Mouse (Mus musculus) CH12.LX (cell line): ENCODE data around the gene Sprr4. TPM values are rescaled to one million over a fixed set of nuclear protein-coding genes. Genes with fewer than 3 reads are reported as not detected.

ENCODE experiments used
- DNase-seq: peaks from one replicate; pipeline ENCODE4 v3.0.0-alpha.2; 2013; ENCODE audit errors: extremely low read depth
- H3K27ac ChIP-seq: 2 replicates; pipeline ENCODE4 v1.5.1; 2012; ENCODE audit warnings: low read depth, mild to moderate bottlenecking, control low read depth, moderate library complexity; ENCODE audit not compliant: insufficient read depth
- H3K27me3 ChIP-seq: replicated peaks from 2 replicates; pipeline ENCODE3; 2012; ENCODE audit warnings: inconsistent platforms
- H3K36me3 ChIP-seq, 2 experiments: replicated peaks in 1 of 2; 2 replicates each; pipeline versions ENCODE3 to v1.6.1; 2012; ENCODE audit warnings: inconsistent platforms in 1 of 2, low read length in 1 of 2, mild to moderate bottlenecking in 1 of 2, mixed read lengths in 1 of 2, moderate library complexity in 1 of 2; ENCODE audit not compliant: control insufficient read depth in 1 of 2, insufficient read depth in 1 of 2
- H3K4me1 ChIP-seq, 2 experiments: 2 replicates each; pipeline ENCODE4 v1.6.1; 2012; ENCODE audit warnings: inconsistent platforms in 1 of 2, moderate library complexity in 1 of 2; ENCODE audit not compliant: insufficient read depth in 2 of 2, control insufficient read depth in 1 of 2
- H3K4me2 ChIP-seq: 2 replicates; pipeline ENCODE4 v1.6.1; 2012; ENCODE audit warnings: low read depth, mild to moderate bottlenecking, control low read depth; ENCODE audit not compliant: poor library complexity, insufficient read depth, severe bottlenecking
- H3K4me3 ChIP-seq, 3 experiments: fragments of 150-350 bp in 1 of 3; sonication (generic) in 1 of 3; replicated peaks in 1 of 3; 2 replicates each; pipeline versions ENCODE3 to v1.5.1; 2011 to 2012; ENCODE audit warnings: low read depth in 2 of 3, low read length in 2 of 3, mild to moderate bottlenecking in 2 of 3, moderate library complexity in 2 of 3, control low read depth in 1 of 3, improper control_type of control experiment in 1 of 3, inconsistent platforms in 1 of 3, mixed read lengths in 1 of 3; ENCODE audit not compliant: poor library complexity in 1 of 3
- H3K79me2 ChIP-seq: replicated peaks from 2 replicates; pipeline ENCODE4 v1.6.1; 2012; ENCODE audit warnings: mild to moderate bottlenecking, moderate library complexity; ENCODE audit not compliant: control insufficient read depth, poor library complexity, insufficient read depth, severe bottlenecking; ENCODE audit errors: extremely low read depth
- H3K9ac ChIP-seq: 2 replicates; pipeline ENCODE4 v1.6.1; 2012; ENCODE audit warnings: low read depth, mild to moderate bottlenecking, control low read depth, moderate library complexity; ENCODE audit not compliant: insufficient read depth
- H3K9me3 ChIP-seq: replicated peaks from 2 replicates; pipeline ENCODE3; 2012; ENCODE audit warnings: low read length, inconsistent platforms, mixed read lengths
- CHD2 ChIP-seq: IDR thresholded peaks from 2 replicates; pipeline ENCODE4 v1.6.1; 2011; ENCODE audit warnings: low read length, improper control_type of control experiment
- CTCF ChIP-seq, 2 experiments: IDR thresholded peaks in 1 of 2; conservative IDR thresholded peaks in 1 of 2; 2 replicates each; pipeline ENCODE4 v1.5.1; 2011 to 2012; ENCODE audit warnings: low read depth in 2 of 2, low read length in 2 of 2, improper control_type of control experiment in 1 of 2, inconsistent platforms in 1 of 2, mild to moderate bottlenecking in 1 of 2, moderate library complexity in 1 of 2
- E2F4 ChIP-seq: IDR thresholded peaks from 2 replicates; pipeline ENCODE4 v1.6.1; 2011; ENCODE audit warnings: low read depth, low read length, improper control_type of control experiment; ENCODE audit not compliant: insufficient replicate concordance
- EP300 ChIP-seq: IDR thresholded peaks from 2 replicates; pipeline ENCODE4 v1.6.1; 2011; ENCODE audit warnings: low read length, improper control_type of control experiment
- ETS1 ChIP-seq: conservative IDR thresholded peaks from 2 replicates; pipeline ENCODE4 v1.6.1; 2012; ENCODE audit warnings: low read depth, mild to moderate bottlenecking, inconsistent platforms, low read length, improper control_type of control experiment, moderate library complexity
- GABPA ChIP-seq: IDR thresholded peaks from 2 replicates; pipeline ENCODE4 v1.6.1; 2012; ENCODE audit warnings: low read depth, low read length, improper control_type of control experiment, inconsistent platforms; ENCODE audit not compliant: insufficient replicate concordance
- HCFC1 ChIP-seq: IDR thresholded peaks from 2 replicates; pipeline ENCODE4 v1.6.1; 2012; ENCODE audit warnings: low read depth, mild to moderate bottlenecking, inconsistent platforms, low read length, improper control_type of control experiment
- IRF4 ChIP-seq: IDR thresholded peaks from 2 replicates; pipeline ENCODE4 v1.6.1; 2014; ENCODE audit warnings: low read depth, mild to moderate bottlenecking, inconsistent platforms, low read length, improper control_type of control experiment
- JUN ChIP-seq: IDR thresholded peaks from 2 replicates; pipeline ENCODE4 v1.6.1; 2011; ENCODE audit warnings: low read depth, mild to moderate bottlenecking, low read length, improper control_type of control experiment, moderate library complexity; ENCODE audit not compliant: insufficient read depth
- KAT2A ChIP-seq: IDR thresholded peaks from 2 replicates; pipeline ENCODE4 v1.6.1; 2012; ENCODE audit warnings: low read length, improper control_type of control experiment, inconsistent platforms; ENCODE audit not compliant: insufficient replicate concordance
- MAX ChIP-seq: IDR thresholded peaks from 2 replicates; pipeline ENCODE4 v1.6.1; 2011; ENCODE audit warnings: low read length, improper control_type of control experiment
- MXI1 ChIP-seq: IDR thresholded peaks from 2 replicates; pipeline ENCODE4 v1.6.1; 2011; ENCODE audit warnings: mild to moderate bottlenecking, low read depth, low read length, improper control_type of control experiment
- MYC ChIP-seq: IDR thresholded peaks from 2 replicates; pipeline ENCODE4 v1.6.1; 2011; ENCODE audit warnings: low read depth, mild to moderate bottlenecking, improper control_type of control experiment, low read length
- NRF1 ChIP-seq: IDR thresholded peaks from 2 replicates; pipeline ENCODE4 v1.6.1; 2014; ENCODE audit warnings: low read depth, mild to moderate bottlenecking, inconsistent platforms, low read length, improper control_type of control experiment, moderate library complexity
- PAX5 ChIP-seq: IDR thresholded peaks from 2 replicates; pipeline ENCODE4 v1.6.1; 2012; ENCODE audit warnings: low read length, inconsistent platforms, mixed read lengths
- POLR2AphosphoS2 ChIP-seq: IDR thresholded peaks from 2 replicates; pipeline ENCODE4 v1.6.1; 2011; ENCODE audit warnings: low read depth, low read length, improper control_type of control experiment
- RCOR1 ChIP-seq: conservative IDR thresholded peaks from 2 replicates; pipeline ENCODE4 v1.6.1; 2012; ENCODE audit warnings: low read depth, mild to moderate bottlenecking, inconsistent platforms, low read length, improper control_type of control experiment
- SMC3 ChIP-seq: IDR thresholded peaks from 2 replicates; pipeline ENCODE4 v1.6.1; 2011; ENCODE audit warnings: low read depth, low read length, improper control_type of control experiment
- TBP ChIP-seq: conservative IDR thresholded peaks from 2 replicates; pipeline ENCODE4 v1.6.1; 2011; ENCODE audit warnings: low read depth, low read length, improper control_type of control experiment
- UBTF ChIP-seq: IDR thresholded peaks from 2 replicates; pipeline ENCODE4 v1.6.1; 2012; ENCODE audit warnings: low read depth, mild to moderate bottlenecking, inconsistent platforms, low read length, improper control_type of control experiment, moderate library complexity
- USF2 ChIP-seq: conservative IDR thresholded peaks from 2 replicates; pipeline ENCODE4 v1.6.1; 2011; ENCODE audit warnings: low read depth, low read length, improper control_type of control experiment
- ZC3H11A ChIP-seq: IDR thresholded peaks from 2 replicates; pipeline ENCODE4 v1.6.1; 2012; ENCODE audit warnings: low read depth, mild to moderate bottlenecking, inconsistent platforms, low read length, improper control_type of control experiment
- ZKSCAN1 ChIP-seq: IDR thresholded peaks from 2 replicates; pipeline ENCODE4 v1.6.1; 2012; ENCODE audit warnings: low read depth, inconsistent platforms, low read length, improper control_type of control experiment, borderline replicate concordance
- ZMIZ1 ChIP-seq: IDR thresholded peaks from 2 replicates; pipeline ENCODE4 v1.6.1; 2012; ENCODE audit warnings: low read depth, mild to moderate bottlenecking, inconsistent platforms, low read length, improper control_type of control experiment
- dilution Hi-C: fragments of 300-500 bp; cut with MboI; formaldehyde crosslinking; loops from 2 replicates; pipeline ENCODE4 v1.14.3; 2020; ENCODE audit warnings: low sequenced_read_pairs; ENCODE audit not compliant: extremely low pct_unique_long_range_greater_than_20kb, extremely low pct_ligation_motif_present
- in situ Hi-C: fragments of 300-500 bp; cut with MboI; formaldehyde crosslinking; loops from 3 replicates; pipeline ENCODE4 v1.14.3; 2019; ENCODE audit warnings: low sequenced_read_pairs, low pct_ligation_motif_present, low pct_unique_long_range_greater_than_20kb, mixed read lengths
- polyA plus RNA-seq: library from polyadenylated mRNA; unstranded; fragments of >175 nt; gene quantifications from 2 replicates; pipeline ENCODE4 v1.2.1, GENCODE M21; 2012; ENCODE audit warnings: low read depth; ENCODE audit not compliant: insufficient read length
- total RNA-seq, 2 experiments: library from RNA; depleted of rRNA; stranded (reverse); fragments of 300-350 nt in 1 of 2; fragments of >200 nt in 1 of 2; gene quantifications; 2 replicates each; pipeline ENCODE4 v1.2.3; 2012 to 2014

Sprr4 gene
- total and polyA plus RNA-seq, 3 experiments = not detected

DNA sequence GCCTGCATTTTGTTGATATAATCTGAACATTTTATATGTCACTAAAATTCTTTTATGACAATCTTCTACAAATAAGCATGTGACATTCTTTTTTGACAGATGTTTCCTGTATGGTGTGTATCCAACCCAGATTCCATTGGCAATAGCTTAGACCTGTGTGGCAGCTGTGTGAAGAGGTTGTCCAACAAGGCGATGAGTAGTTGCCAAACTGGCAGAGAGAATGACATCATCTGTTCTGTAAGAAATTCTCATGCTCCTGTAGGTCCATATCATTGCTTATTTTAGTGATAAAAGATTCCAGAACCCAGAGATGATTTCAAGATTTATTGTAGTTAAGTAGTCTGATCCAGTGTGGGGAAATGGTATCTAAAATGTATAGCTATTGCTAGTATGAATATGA, 33.7 kb downstream of the Sprr4 start:
- no peak for TF ChIP-seq HCFC1
- no peak for TF ChIP-seq CHD2
- TF ChIP-seq ZMIZ1 = no peak
- no peak for TF ChIP-seq USF2
- no peak for TF ChIP-seq RCOR1
- no peak for TF ChIP-seq ETS1
- no peak for TF ChIP-seq TBP
- no peak for TF ChIP-seq MXI1
- no peak for TF ChIP-seq MYC
- no peak for TF ChIP-seq CTCF (conservative IDR thresholded peaks at IDR 0.05 in 1 of 2, IDR thresholded peaks at IDR 0.05 in 1 of 2; ENCODE audit: low read depth in 2 of 2, low read length in 2 of 2)
- TF ChIP-seq POLR2AphosphoS2 = no peak
- no peak for TF ChIP-seq SMC3
- TF ChIP-seq GABPA = no peak
- no peak for TF ChIP-seq EP300
- TF ChIP-seq IRF4 = no peak
- no peak for TF ChIP-seq E2F4
- no peak for TF ChIP-seq NRF1
- TF ChIP-seq KAT2A = no peak
- TF ChIP-seq JUN = no peak
- TF ChIP-seq ZC3H11A = no peak
- Histone ChIP-seq H3K36me3 (no peaks in the 10 kb centered on the region), H3K4me2 (no peak overlapping the region), H3K9me3 (peaks cover 18% of the 10 kb centered on the region), H3K4me3 (no peak overlapping the region), H3K27ac (no peak overlapping the region), H3K79me2 (no peaks in the 10 kb centered on the region), H3K4me1 (no peaks in the 10 kb centered on the region), H3K9ac (no peak overlapping the region), H3K27me3 (no peaks in the 10 kb centered on the region)
- DNase-seq = no peak
- in situ Hi-C loops (no loop called here), dilution Hi-C loops (no loop called here)

DNA sequence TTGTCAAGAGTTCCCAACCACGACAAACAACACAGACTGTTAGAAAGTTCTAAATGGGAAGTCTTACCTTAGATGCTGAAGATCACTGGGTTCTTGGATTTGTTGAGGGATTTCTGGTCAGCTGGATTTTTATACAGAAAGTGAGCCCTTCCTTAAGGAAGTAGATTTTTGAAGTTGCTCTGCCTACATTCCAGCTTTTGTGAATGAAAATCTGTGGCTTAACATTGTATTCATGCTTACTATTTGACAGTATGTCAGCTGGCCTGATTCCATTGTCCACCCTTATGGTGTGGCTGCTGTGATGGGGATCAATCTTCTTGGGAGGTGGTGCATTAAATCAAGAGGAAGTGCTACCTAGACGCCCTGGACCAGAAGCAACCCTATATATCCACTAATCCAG, 41.7 kb downstream of the Sprr4 start, which contains the start of gene Sprr3:
Sprr3 (minus strand) TSS at position 101 of the 400 bp plus-strand sequence.
- no peak within 1 kb of the TSS for H3K9ac ChIP-seq
- in situ Hi-C loops = no loop called here

More for the DNA sequence above, 41.7 kb downstream of the Sprr4 start, which contains the start of gene Sprr3:
- no peak within 1 kb of the TSS for H3K4me2 ChIP-seq
- TF ChIP-seq KAT2A (no peak), ZMIZ1 (no peak), ZKSCAN1 (no peak), PAX5 (no peak), NRF1 (no peak), UBTF (no peak), SMC3 (no peak), ZC3H11A (no peak), MAX (no peak), E2F4 (no peak), MYC (no peak)
- dilution Hi-C loops = no loop called here
- no peaks in the 10 kb centered on the region for H3K4me1 ChIP-seq
- H3K27me3 ChIP-seq = no peaks in the 10 kb centered on the region
- no peak for DNase-seq
- no peak within 1 kb of the TSS for H3K4me3 ChIP-seq
- H3K9me3 ChIP-seq = peaks cover 33% of the 10 kb centered on the region
- no peaks in the 10 kb centered on the region; the same call in 1 of the 2 replicates for H3K79me2 ChIP-seq
- H3K36me3 ChIP-seq = no peaks in the 10 kb centered on the region
- no peak within 1 kb of the TSS for H3K27ac ChIP-seq
